Mouse (Mus musculus) regulatory T cell (primary cell): Measurements from ENCODE around the gene Ptpn14.

Experiments used
- in situ Hi-C: fragments of 300-600 bp; cut with MboI, MseI; formaldehyde crosslinking; loops from one replicate; pipeline ENCODE4 v1.15.1; 2025; ENCODE audit warnings: high pct_unique_total_duplicates

Gene Ptpn14

GRCm38 (mm10) chr1:189767910-189768309, 39.8 kb downstream of the Ptpn14 start:
- in situ Hi-C loops: no loop called here

DNA sequence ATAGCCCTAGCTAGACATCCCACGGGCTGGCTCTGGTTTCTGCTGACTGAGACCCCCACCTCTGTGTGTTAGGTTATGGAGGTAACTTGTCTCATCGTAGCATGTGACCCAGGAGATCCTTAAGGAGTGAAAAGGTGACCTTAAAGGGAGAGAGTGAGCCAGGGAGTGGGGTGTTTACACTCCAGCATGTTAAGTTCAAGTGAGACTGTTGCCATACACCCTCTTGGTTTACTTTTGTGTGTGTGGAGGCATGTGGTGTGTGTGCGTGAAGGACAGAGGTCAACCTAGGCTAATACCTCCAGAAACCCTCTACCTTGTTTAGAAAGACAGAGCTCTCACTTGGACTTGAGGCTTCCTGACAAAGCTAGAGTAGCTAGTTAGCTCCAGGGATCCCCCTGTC, 42.4 kb downstream of the Ptpn14 start:
- in situ Hi-C loops: no loop called here

GRCm38 (mm10) chr1:189772707-189773106, 44.6 kb downstream of the Ptpn14 start:
- in situ Hi-C loops: no loop called here

DNA sequence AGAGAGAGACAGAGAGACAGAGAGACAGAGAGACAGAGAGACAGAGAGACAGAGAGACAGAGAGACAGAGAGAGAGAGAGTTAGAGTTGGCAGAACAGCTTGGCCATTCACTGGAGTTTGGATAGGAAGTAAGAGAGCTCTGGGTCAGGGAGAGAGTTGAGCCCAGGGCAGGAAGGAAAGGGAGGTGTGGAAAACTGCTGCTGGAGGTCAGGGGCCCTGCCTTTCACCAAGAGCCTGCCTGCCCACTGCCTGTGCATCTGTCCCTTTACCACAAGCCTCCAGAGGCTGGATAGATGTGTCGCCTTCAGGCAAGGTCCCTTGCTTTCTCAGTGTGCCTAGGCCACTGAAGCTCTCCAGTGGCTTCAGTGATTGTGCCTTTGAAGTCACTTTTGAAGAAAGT, 46.7 kb downstream of the Ptpn14 start:
- in situ Hi-C loops: no loop called here

DNA sequence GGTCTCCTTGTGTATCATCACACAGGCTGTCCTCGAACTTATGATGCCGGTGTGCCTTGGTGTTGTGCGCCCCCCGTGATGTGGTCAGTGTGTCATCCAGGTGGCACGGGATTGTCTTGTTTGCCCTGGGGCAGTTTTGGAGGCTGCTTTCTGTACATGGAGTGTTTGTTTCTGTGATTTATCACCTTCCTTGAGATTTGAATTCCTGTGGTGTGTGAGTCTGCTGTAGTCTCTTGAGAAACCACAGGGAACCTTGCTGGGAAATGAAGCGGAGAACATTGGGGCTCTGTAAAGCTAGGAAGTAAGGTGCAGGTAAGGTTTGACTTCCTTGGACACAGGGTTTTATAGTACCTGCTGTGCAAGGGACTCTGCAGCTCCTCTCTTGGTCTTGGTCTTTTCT, 49.1 kb downstream of the Ptpn14 start:
- in situ Hi-C loops: no loop called here

DNA sequence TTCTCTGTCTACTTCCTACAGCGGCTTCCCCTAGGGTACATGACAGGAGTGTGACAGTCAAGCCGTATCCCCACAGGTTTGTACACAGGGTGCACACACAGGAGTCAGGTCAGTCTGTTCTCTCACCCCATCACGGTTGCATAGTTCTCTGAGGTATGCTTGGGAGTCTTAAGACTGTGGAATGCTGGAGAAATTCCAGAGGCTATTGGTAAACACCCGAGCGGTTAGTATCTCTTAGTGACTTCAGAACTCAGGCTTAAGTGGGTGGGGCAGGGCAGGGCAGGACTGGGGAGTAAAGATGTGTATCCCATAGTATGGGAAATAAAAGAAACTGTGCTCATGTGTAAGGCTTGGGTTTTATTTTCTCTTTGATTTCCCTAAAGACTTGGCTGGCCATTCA, 50.3 kb downstream of the Ptpn14 start:
- in situ Hi-C loops: no loop called here

- in situ Hi-C loops: no loop called here
These were observed 51.2 kb downstream of the Ptpn14 start for GRCm38 (mm10) chr1:189779226-189779625.

- in situ Hi-C loops: no loop called here
These were observed 53.8 kb downstream of the Ptpn14 start for GRCm38 (mm10) chr1:189781721-189782345.

DNA sequence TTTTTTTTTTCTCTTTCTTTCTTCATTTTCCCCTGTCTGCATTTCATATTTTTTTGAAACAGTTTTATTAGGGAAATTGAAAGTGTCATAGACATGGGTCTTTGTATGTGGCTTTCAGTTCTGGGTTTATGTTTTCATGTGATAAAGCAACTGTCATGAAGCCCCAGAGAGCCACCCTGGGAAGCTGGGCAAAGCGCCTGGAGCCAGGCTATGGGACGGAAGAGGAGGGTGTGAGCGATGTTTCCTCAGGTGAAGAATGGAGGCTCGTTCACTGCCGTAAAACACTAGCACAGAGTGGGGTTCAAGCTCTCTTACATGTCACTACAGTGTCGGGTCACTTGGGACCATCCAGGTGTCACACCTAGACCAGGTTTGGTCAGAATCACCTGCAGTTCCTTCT, 54.6 kb downstream of the Ptpn14 start:
- in situ Hi-C loops: no loop called here

DNA sequence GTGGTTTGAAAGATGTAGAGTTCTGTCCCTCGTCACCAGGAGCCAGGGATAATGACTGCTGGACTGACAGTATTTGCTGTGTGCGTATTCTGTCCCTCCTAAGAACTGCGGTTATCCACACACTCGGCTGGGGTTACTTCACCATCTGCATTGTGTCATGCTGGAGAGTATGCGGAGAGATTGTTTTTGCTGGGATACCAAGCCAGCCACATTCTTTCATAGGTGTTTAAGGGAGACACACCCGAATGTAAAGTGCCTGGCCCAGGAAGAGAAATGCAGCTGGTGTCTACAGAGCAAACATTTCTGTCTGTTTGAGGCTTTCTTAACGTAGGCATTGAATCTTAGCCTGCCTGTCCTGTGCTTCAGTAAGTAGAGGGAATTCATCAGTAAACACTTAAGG, 56.4 kb downstream of the Ptpn14 start:
- in situ Hi-C loops: no loop called here

DNA sequence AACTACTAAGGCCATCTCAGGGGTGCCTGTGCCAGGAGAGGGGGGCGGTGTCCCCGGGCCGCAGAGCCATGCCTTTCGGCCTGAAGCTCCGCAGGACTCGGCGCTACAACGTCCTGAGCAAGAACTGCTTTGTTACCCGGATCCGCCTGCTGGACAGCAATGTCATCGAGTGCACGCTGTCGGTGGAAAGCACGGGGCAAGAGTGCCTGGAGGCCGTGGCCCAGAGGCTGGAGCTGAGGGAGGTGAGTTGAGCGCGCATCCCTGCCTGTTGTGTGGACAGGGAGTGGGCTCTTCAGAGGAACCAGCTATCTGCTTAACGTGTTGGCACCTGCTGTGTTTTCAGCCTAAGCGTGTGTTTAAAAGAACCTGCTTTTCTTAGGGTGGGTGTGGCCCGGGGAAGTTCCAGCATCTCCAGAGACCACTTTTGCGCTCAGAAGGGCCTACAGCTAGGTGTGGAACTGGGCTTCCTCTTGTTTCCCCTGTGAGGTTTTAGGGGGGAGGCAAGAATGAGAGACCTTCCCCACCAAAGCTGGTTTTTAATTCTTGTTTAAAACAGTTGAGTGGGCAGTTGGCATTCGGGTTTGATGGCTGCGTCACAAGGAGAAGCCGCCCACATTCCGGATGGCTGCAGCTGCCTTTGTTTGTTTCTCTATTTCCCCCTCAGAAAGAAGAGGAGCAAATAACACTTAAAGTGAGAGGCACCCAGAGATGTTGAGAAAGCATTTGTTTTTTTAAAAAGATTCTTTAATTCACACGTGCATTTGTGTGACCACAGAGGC, 58.8 kb downstream of the Ptpn14 start:
- in situ Hi-C loops: no loop called here

GRCm38 (mm10) chr1:189789545-189789944, 61.5 kb downstream of the Ptpn14 start:
- in situ Hi-C loops: no loop called here

GRCm38 (mm10) chr1:189790666-189791065, 62.6 kb downstream of the Ptpn14 start:
- in situ Hi-C loops: no loop called here

GRCm38 (mm10) chr1:189791534-189792217, 63.6 kb downstream of the Ptpn14 start:
- in situ Hi-C loops: no loop called here

GRCm38 (mm10) chr1:189792560-189793195, 64.6 kb downstream of the Ptpn14 start:
- in situ Hi-C loops: no loop called here

GRCm38 (mm10) chr1:189798949-189799348, 70.9 kb downstream of the Ptpn14 start:
- in situ Hi-C loops: no loop called here

GRCm38 (mm10) chr1:189800211-189800961, 72.3 kb downstream of the Ptpn14 start:
- in situ Hi-C loops: no loop called here

GRCm38 (mm10) chr1:189801303-189801702, 73.2 kb downstream of the Ptpn14 start:
- in situ Hi-C loops: no loop called here

- in situ Hi-C loops: no loop called here
These were observed 74.5 kb downstream of the Ptpn14 start for GRCm38 (mm10) chr1:189802575-189802974.

DNA sequence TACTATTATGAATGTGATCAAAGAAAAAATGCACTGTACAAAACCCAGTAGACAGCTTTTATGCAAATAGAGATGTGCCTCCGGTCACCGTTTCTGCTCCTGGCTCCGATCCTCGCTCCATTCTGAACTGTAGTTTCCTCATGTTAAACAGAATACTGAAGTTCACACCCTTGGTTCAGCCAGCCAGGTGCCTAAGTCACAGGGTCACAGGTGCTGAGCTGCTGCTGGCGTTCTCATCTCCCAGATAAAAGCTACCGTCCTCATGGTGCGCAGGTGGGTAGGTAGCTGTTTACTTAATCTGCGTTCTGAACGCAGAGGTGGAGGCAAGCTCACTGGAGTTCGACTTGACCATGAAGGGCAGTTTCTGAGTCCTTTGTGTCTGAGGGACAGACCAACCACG, 75.7 kb downstream of the Ptpn14 start:
- in situ Hi-C loops: no loop called here

DNA sequence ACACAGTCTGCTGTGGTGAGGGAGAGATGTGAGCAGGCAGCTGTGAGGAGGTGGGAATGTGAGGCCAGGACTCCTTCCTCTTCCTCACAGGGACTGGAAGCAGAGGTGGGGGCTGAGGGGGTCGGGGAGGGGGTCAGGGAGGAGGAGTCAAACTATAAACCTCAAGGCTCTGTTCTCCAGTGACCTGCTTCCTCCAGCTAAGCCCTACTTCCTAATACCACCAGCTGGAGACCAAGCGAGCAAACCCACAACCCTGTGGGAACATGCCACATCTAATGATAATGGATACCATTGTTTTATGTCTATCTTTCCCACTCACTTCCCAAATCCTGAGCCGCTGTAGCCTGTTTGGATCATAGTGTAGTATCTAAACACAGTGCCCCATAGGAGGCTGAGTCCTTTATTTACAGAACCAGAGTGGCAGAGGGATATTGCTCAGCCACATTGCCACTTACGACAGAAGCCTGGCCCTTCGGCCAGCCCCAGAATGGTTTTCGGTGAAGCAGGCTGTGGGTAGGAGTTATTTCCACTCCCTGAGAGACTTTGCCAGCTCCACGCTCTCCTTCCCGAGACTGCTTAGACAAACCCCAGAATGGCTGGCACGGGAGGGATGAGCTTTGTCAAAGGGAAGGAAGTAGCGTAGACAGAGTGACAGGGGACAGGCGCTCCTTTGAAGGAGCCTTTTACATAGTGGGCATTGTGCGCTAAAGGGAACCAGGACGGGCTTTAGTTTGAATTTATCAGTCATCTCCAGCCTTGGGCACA, 78.6 kb downstream of the Ptpn14 start:
- in situ Hi-C loops: no loop called here
